ENCODE assay signal across 17 mouse cellular contexts in genomic region chr2:4099777-4100104, GRCm38 (mm10).
DNase-seq lines count a peak whose midpoint lies in the region; ATAC-seq and TF ChIP-seq lines count a peak whose summit lies in the region.
"Had no signal": no experiment of that assay in that cellular context is flagged by ENCODE, and none has a peak within 500 bp of the region (broad histone marks: within the 10 kb centered on the region; RNA-seq: fewer than 3 reads in every experiment).

No protein-coding gene starts in this region.

- H3K4me1 ChIP-seq in neural tube, embryonic 11.5 days (ENCODE audit: control insufficient read depth, insufficient read depth, low read length), result peaks cover 5% of the 10 kb centered on the region
- H3K4me1 ChIP-seq in hindbrain, embryonic 12.5 days, result peaks cover 15% of the 10 kb centered on the region
- H3K4me1 ChIP-seq in midbrain, embryonic 14.5 days (ENCODE audit: control insufficient read depth, insufficient read depth, low read length), result peaks cover 19% of the 10 kb centered on the region
- H3K4me1 ChIP-seq in olfactory bulb, adult 2 months (ENCODE audit: control insufficient read depth, insufficient read depth, low read length), result peaks cover 2% of the 10 kb centered on the region; the same call in 1 of the 2 replicates
- H3K4me1 ChIP-seq: limb, embryonic 10.5 days had no signal

- H3K27me3 ChIP-seq in neural tube, embryonic 11.5 days (ENCODE audit: control insufficient read depth, insufficient read depth, low read length), result no peaks in the 10 kb centered on the region
- no peaks in the 10 kb centered on the region for H3K27me3 ChIP-seq in hindbrain, embryonic 12.5 days
- H3K27me3 ChIP-seq in midbrain, embryonic 14.5 days (ENCODE audit: control insufficient read depth, insufficient read depth, low read length), result peaks cover 8% of the 10 kb centered on the region
- H3K27me3 ChIP-seq: embryonic facial prominence, embryonic 13.5 days had no signal

- ATAC-seq in neural tube, embryonic 11.5 days (ENCODE audit: insufficient read depth, low FRiP score, low TSS enrichment), result 0 out of 2 replicates have a peak, but pooled peaks have one; percentile 16
- no peak; the same call in 1 of the 2 replicates for ATAC-seq in hindbrain, embryonic 12.5 days (ENCODE audit: low FRiP score)
- ATAC-seq in midbrain, embryonic 14.5 days (ENCODE audit: low FRiP score, low TSS enrichment), result no peak; the same call in 1 of the 2 replicates
- no peak for ATAC-seq in CD4-positive, CD25-positive, alpha-beta regulatory T cell, adult 4 months
- ATAC-seq: inflammation-experienced regulatory T-cells, adult 6 months had no signal

- no peak overlapping the region for H3K4me2 ChIP-seq in neural tube, embryonic 11.5 days (ENCODE audit: low read depth)
- H3K4me2 ChIP-seq in hindbrain, embryonic 12.5 days (replicated peaks), result no peak overlapping the region
- no peak overlapping the region for H3K4me2 ChIP-seq in midbrain, embryonic 14.5 days (ENCODE audit: low read length)
- H3K4me2 ChIP-seq: embryonic facial prominence, embryonic 13.5 days; liver, embryonic 11.5 days had no signal

- no peak for TF ChIP-seq CTCF in olfactory bulb, adult 2 months (IDR thresholded peaks at IDR 0.05; ENCODE audit: insufficient read depth, low read depth, low read length)

- no peak overlapping the region for H3K27ac ChIP-seq in neural tube, embryonic 11.5 days (ENCODE audit: low read depth, low read length)
- H3K27ac ChIP-seq in hindbrain, embryonic 12.5 days, result peak overlapping the region; percentile 66; the same call in 1 of the 2 replicates
- peak overlapping the region; percentile 68 for H3K27ac ChIP-seq in midbrain, embryonic 14.5 days (replicated peaks; ENCODE audit: low read depth, low read length)
- peak overlapping the region; percentile 10; the same call in 1 of the 2 replicates for H3K27ac ChIP-seq in olfactory bulb, adult 2 months (ENCODE audit: insufficient read depth, low read depth, low read length)
- H3K27ac ChIP-seq: embryonic facial prominence, embryonic 13.5 days; limb, embryonic 10.5 days; macrophage; stomach, postnatal 0 days had no signal

- TF ChIP-seq POLR2A in olfactory bulb, adult 2 months (IDR thresholded peaks at IDR 0.05; ENCODE audit: insufficient read depth, low read depth, low read length), result no peak

- H3K9ac ChIP-seq in neural tube, embryonic 11.5 days (ENCODE audit: low read length), result no peak overlapping the region
- H3K9ac ChIP-seq in hindbrain, embryonic 12.5 days, result no peak overlapping the region
- H3K9ac ChIP-seq in midbrain, embryonic 14.5 days (replicated peaks; ENCODE audit: low read length), result no peak overlapping the region
- H3K9ac ChIP-seq: embryonic facial prominence, embryonic 13.5 days had no signal

- DNase-seq in neural tube, embryonic 11.5 days (ENCODE audit: low spot score), result peak; percentile 16
- DNase-seq in neural tube, embryonic 10.5 days (ENCODE audit: extremely low spot score, low spot score), result no peak
- no peak for DNase-seq in midbrain, embryonic 14.5 days
- DNase-seq in embryo, embryonic 10 days (ENCODE audit: low spot score), result no peak
- no peak for DNase-seq in right cerebral cortex, postnatal 10 days (ENCODE audit: low spot score in 2 of 2)
- DNase-seq: gastrocnemius, postnatal 10 days; lung, adult 2 months; thymus, postnatal 14 days had no signal

- H3K9me3 ChIP-seq in neural tube, embryonic 11.5 days (ENCODE audit: control insufficient read depth, low read length), result no peaks in the 10 kb centered on the region
- no peaks in the 10 kb centered on the region for H3K9me3 ChIP-seq in hindbrain, embryonic 12.5 days (replicated peaks)
- H3K9me3 ChIP-seq in midbrain, embryonic 14.5 days (ENCODE audit: control insufficient read depth, low read length), result no peaks in the 10 kb centered on the region
- H3K9me3 ChIP-seq: embryonic facial prominence, embryonic 13.5 days; limb, embryonic 10.5 days had no signal

- no peak overlapping the region for H3K4me3 ChIP-seq in neural tube, embryonic 11.5 days (ENCODE audit: low read depth, low read length)
- no peak overlapping the region for H3K4me3 ChIP-seq in hindbrain, embryonic 12.5 days
- H3K4me3 ChIP-seq in midbrain, embryonic 14.5 days (replicated peaks; ENCODE audit: low read depth, low read length), result no peak overlapping the region
- no peak overlapping the region for H3K4me3 ChIP-seq in olfactory bulb, adult 2 months (ENCODE audit: insufficient read depth, low read depth, low read length)
- H3K4me3 ChIP-seq: embryonic facial prominence, embryonic 13.5 days; limb, embryonic 10.5 days had no signal

- no peaks in the 10 kb centered on the region for H3K36me3 ChIP-seq in neural tube, embryonic 11.5 days (ENCODE audit: control insufficient read depth, insufficient read depth, low read length)
- H3K36me3 ChIP-seq in hindbrain, embryonic 12.5 days, result no peaks in the 10 kb centered on the region
- H3K36me3 ChIP-seq in midbrain, embryonic 14.5 days (ENCODE audit: control insufficient read depth, insufficient read depth, low read length), result no peaks in the 10 kb centered on the region
- H3K36me3 ChIP-seq: embryonic facial prominence, embryonic 13.5 days; limb, embryonic 10.5 days had no signal
